Mouse (Mus musculus): ENCODE measurements around the gene Frzb.

Gene Frzb

GRCm38 (mm10) chr2:80430357-80431053, 16.9 kb downstream of the Frzb start:
- no peak for DNase-seq (ENCODE audit: low spot score in 2 of 2)

GRCm38 (mm10) chr2:80423116-80423515, 24.3 kb downstream of the Frzb start:
- no peak for DNase-seq (ENCODE audit: low spot score in 2 of 2)

GRCm38 (mm10) chr2:80421990-80422389, 25.4 kb downstream of the Frzb start:
- no peak for DNase-seq (ENCODE audit: low spot score in 2 of 2)

- no peak for DNase-seq (ENCODE audit: low spot score in 2 of 2)
Observed at GRCm38 (mm10) chr2:80416286-80416685, 31.1 kb downstream of the Frzb start.

DNA sequence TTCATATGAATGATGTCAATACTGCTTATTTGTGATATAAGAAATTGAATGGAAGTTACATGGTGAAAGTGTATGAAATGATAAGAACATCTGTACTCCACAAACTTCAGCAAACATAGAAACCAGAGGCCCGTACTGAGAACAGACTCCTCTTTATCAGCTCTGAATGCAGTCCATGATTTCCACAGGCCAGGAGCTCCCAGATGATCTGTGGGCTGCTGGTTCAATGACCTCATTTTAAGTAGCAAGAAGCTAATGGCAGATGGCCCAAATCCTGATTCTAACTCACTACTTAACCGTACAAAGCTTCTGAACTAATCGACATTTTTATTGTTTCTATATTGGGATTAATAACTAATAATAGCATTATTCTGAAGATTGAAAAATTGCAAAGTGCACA, 33.0 kb downstream of the Frzb start:
- no peak for DNase-seq (ENCODE audit: low spot score in 2 of 2)

- no peak for DNase-seq (ENCODE audit: low spot score in 2 of 2)
Observed at GRCm38 (mm10) chr2:80413124-80413523, 34.3 kb downstream of the Frzb start.

DNA sequence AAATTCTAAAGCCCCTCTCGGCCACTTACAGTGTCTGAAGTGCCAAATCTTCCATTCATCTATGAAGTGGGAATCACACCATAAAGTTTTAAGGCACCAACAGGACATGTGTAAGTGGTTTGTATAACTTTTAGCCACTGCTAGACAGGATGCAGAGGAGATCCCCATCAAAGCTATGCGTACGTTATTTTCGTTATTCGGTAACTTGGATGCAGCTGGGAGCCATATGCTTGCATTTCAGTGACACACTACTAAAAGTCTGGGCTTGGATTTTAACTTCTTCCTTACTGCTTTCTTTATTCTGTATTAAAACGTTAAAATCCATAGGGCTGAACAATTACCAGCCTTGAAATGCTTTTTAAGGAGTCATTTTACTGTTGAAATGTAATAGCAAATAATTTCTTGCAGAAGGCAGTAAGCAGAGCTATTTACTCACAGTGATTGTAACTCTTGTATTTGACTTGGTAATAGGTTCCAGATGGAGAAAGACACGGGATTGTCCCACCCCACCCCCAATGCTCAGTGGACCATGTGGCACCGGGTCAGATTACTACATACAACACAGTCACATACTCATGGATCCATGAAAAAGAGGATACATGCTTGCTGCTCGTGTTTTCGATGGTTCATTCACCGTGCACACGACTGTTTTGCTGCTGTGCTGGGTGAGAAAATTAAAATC, 37.4 kb downstream of the Frzb start:
- no peak for DNase-seq (ENCODE audit: low spot score in 2 of 2)

DNA sequence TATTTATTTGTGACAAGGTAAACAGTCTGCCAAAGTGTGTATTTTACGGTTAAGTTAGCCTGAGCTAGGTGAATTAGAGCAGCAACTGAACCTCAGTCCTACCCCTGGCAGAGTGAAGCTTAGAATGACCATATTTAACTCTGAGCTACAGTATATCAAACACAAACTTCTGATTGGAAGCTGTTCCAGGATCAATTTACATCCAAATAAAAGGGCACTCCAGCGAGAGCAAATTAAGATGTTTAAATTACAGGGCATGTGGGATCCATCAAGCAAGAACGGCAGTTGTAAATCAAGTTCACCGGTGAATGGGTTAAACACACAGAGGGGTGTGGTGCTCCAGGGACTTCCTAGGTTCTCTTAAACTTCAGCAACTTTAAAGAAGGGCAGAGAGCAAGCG, 42.7 kb downstream of the Frzb start:
- no peak for DNase-seq (ENCODE audit: low spot score in 2 of 2)

- no peak for DNase-seq (ENCODE audit: low spot score in 2 of 2)
Observed at GRCm38 (mm10) chr2:80398595-80399099, 48.8 kb downstream of the Frzb start.

GRCm38 (mm10) chr2:80396864-80397263, 50.6 kb downstream of the Frzb start:
- DNase-seq (ENCODE audit: low spot score in 2 of 2): no peak

- DNase-seq (ENCODE audit: low spot score in 2 of 2): no peak
Observed at GRCm38 (mm10) chr2:80396057-80396456, 51.4 kb downstream of the Frzb start.

DNA sequence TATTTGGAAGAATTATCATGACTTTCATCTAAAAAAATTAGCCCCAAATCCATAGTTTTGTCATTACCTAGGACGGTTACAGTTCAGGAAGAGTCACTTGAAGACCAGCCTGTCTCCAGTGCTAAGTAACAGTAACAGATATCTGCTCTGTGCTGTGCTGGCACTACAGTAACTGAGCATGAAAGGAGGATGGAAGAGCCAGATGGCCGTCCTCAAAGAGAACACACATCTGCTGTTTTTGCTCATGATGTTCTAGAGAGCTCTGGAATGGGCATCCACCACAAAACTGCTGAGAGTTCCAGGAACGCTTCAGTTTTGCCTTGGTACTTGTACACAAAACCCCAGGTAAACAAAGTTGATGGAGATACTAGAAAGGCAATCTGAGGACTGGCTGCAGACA, 59.1 kb downstream of the Frzb start:
- no peak for DNase-seq (ENCODE audit: low spot score in 2 of 2)

DNA sequence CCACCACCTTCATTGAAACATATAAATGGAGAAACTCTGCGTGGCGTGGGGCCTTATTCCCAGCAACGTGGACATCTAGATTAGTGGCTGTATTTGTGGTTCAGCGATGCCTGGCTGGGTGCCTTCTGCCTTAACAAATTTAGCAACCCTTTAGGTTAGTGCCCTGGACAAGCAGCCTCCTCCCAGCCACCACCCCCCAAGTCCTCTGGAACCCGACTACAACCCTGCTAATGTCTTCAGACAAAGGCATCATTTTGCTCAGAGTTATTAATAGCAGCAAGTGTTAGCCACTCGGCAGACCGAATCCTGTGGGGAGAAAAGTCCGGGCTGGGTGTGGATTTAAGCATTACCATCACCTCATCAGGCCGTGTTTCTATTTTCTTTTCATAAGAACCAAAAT, 59.8 kb downstream of the Frzb start:
- no peak for DNase-seq (ENCODE audit: low spot score in 2 of 2)

- no peak for DNase-seq (ENCODE audit: low spot score in 2 of 2)
Observed at GRCm38 (mm10) chr2:80386255-80386654, 61.2 kb downstream of the Frzb start.

- no peak for DNase-seq (ENCODE audit: low spot score in 2 of 2)
Observed at GRCm38 (mm10) chr2:80384447-80384846, 63.0 kb downstream of the Frzb start.

DNA sequence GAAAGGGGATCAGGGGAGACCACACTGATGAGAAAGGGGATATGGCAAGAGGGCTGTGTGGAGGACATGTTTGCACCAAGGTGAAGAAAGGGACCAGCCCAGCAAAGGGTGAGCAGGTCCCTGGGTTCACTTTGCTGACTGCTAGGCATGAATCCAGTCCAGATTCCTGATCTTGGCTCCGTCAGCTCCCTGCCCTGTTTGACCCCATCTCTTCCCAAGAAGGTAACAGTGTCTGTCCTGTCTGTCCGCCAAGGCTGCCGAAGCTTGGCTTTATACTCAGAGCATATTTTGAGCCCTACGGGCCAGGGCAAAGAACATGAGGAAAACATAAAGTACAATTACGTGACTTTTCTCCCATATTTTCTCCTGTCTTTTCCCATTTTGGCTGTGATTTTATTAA, 67.6 kb downstream of the Frzb start:
- DNase-seq (ENCODE audit: low spot score in 2 of 2): no peak

GRCm38 (mm10) chr2:80374892-80375291, 72.5 kb downstream of the Frzb start:
- DNase-seq (ENCODE audit: low spot score in 2 of 2): no peak

GRCm38 (mm10) chr2:80371458-80371857, 76.0 kb downstream of the Frzb start:
- DNase-seq (ENCODE audit: low spot score in 2 of 2): no peak
